Mouse (Mus musculus) left cerebral cortex, postnatal 10 days (tissue): Measurements from ENCODE around the gene Nebl. TPM values are rescaled to one million over a fixed set of nuclear protein-coding genes. Genes with fewer than 3 reads are reported as not detected.
A peak's percentile ranks its signal among the peaks of the same experiment; 100 is the strongest.

Experiments
- DNase-seq, 2 experiments: peaks; one replicate each; pipeline ENCODE4 v3.0.0; 2021 to 2022; ENCODE audit warnings: low spot score in 2 of 2, mixed read lengths in 1 of 2; ENCODE audit errors: extremely low spot score in 1 of 2
- intact Hi-C: fragments of 180-260 bp; cut with DNase I; formaldehyde crosslinking; loops from one replicate; pipeline ENCODE4 v1.15.1; 2025
- total RNA-seq, 2 experiments: library from RNA; stranded (reverse); gene quantifications; 2 replicates each; pipeline ENCODE4 v1.2.3; 2021

Gene Nebl
- 10 to 100 TPM; 55.1 to 59.2 TPM for total RNA-seq

GRCm38 (mm10) chr2:17730957-17731830 lies at the start of gene Nebl:
Nebl (minus strand) TSS chr2:17731464.
- intact Hi-C loops: loop anchor here (5.0 to 10.0 kb wide), 3 partner anchors 89 to 306 kb away; no protein-coding TSS in a partner anchor
- DNase-seq: peak; percentile 47 to 82

GRCm38 (mm10) chr2:17770246-17770825 lies 39.1 kb upstream of the Nebl start:
- DNase-seq: peak in 1 of 2 experiments; percentile 28
- intact Hi-C loops: no loop called here

- no peak for DNase-seq
- intact Hi-C loops: no loop called here
These were observed 38.0 kb upstream of the Nebl start for GRCm38 (mm10) chr2:17769242-17769755.

GRCm38 (mm10) chr2:17756271-17756670 lies 25.0 kb upstream of the Nebl start:
- DNase-seq: no peak
- intact Hi-C loops: no loop called here

- intact Hi-C loops: no loop called here
- peak in 1 of 2 experiments; percentile 28 for DNase-seq
These were observed 10.9 kb upstream of the Nebl start for GRCm38 (mm10) chr2:17742051-17742763.

- intact Hi-C loops: no loop called here
- no peak for DNase-seq
These were observed 10.3 kb upstream of the Nebl start for GRCm38 (mm10) chr2:17741555-17741954.

- DNase-seq: no peak
- intact Hi-C loops: no loop called here
These were observed 9.2 kb upstream of the Nebl start for GRCm38 (mm10) chr2:17740454-17740853.

- DNase-seq: no peak
- intact Hi-C loops: loop anchor here (5.0 to 10.0 kb wide), 3 partner anchors 90 to 307 kb away; no protein-coding TSS in a partner anchor
These were observed 946 bp upstream of the Nebl start for GRCm38 (mm10) chr2:17732210-17732609.

- intact Hi-C loops: loop anchor here (5.0 to 10.0 kb wide), 3 partner anchors 90 to 307 kb away; no protein-coding TSS in a partner anchor
- no peak for DNase-seq
These were observed 552 bp upstream of the Nebl start for GRCm38 (mm10) chr2:17731831-17732200.

GRCm38 (mm10) chr2:17730648-17730956 lies 662 bp downstream of the Nebl start:
- intact Hi-C loops: loop anchor here (5.0 to 10.0 kb wide), 3 partner anchors 88 to 306 kb away; no protein-coding TSS in a partner anchor
- DNase-seq: no peak

GRCm38 (mm10) chr2:17729770-17730647 lies 1.3 kb downstream of the Nebl start:
- intact Hi-C loops: loop anchor here (5.0 to 10.0 kb wide), 4 partner anchors 63 to 305 kb away; no protein-coding TSS in a partner anchor
- DNase-seq: peak; percentile 13 to 61

- intact Hi-C loops: no loop called here
- no peak for DNase-seq
These were observed 6.9 kb downstream of the Nebl start for GRCm38 (mm10) chr2:17724405-17724804.

GRCm38 (mm10) chr2:17723268-17724019 lies 7.8 kb downstream of the Nebl start:
- intact Hi-C loops: no loop called here
- DNase-seq: no peak

- DNase-seq: no peak
- intact Hi-C loops: no loop called here
These were observed 10.0 kb downstream of the Nebl start for GRCm38 (mm10) chr2:17721177-17721715.

GRCm38 (mm10) chr2:17718281-17718680 lies 13.0 kb downstream of the Nebl start:
- intact Hi-C loops: no loop called here
- no peak for DNase-seq

- intact Hi-C loops: no loop called here
- DNase-seq: no peak
These were observed 14.1 kb downstream of the Nebl start for GRCm38 (mm10) chr2:17717200-17717599.

- intact Hi-C loops: no loop called here
- no peak for DNase-seq
These were observed 16.0 kb downstream of the Nebl start for GRCm38 (mm10) chr2:17715149-17715767.
